Mouse (Mus musculus) right cerebral cortex, adult 2 months (tissue): ENCODE results near the gene Olfr761.
"Not testable (repeated sequence)": the region's sequence is repeated elsewhere in the genome, so short reads cannot be mapped to it uniquely, and the experiment has no call there.

Experiments used
- DNase-seq, 2 experiments: peaks; one replicate each; pipeline ENCODE4 v3.0.0; 2021 to 2022; ENCODE audit warnings: low spot score in 2 of 2

Gene Olfr761

DNA sequence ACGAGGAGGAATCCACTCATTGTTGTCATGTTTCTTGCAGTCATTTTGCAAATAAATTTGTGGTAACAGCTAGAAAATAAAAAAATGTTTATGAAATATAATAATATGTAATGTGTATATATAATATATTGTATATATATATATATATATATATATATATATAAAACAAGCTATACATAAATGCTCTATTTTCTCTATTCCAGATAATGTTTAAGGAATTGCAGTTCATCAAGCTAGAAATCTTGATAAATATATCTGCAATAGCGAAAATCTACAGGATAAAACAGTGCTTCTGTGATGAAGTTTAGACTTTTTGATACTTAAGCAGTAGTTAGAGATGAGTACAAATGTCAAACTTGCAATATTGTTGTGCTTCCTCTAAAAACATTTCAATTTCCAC is at the start of gene Olfr761:
TSS of gene Olfr761 (minus strand) at position 101 of the 400 bp plus-strand sequence.
- DNase-seq, result no peak

DNA sequence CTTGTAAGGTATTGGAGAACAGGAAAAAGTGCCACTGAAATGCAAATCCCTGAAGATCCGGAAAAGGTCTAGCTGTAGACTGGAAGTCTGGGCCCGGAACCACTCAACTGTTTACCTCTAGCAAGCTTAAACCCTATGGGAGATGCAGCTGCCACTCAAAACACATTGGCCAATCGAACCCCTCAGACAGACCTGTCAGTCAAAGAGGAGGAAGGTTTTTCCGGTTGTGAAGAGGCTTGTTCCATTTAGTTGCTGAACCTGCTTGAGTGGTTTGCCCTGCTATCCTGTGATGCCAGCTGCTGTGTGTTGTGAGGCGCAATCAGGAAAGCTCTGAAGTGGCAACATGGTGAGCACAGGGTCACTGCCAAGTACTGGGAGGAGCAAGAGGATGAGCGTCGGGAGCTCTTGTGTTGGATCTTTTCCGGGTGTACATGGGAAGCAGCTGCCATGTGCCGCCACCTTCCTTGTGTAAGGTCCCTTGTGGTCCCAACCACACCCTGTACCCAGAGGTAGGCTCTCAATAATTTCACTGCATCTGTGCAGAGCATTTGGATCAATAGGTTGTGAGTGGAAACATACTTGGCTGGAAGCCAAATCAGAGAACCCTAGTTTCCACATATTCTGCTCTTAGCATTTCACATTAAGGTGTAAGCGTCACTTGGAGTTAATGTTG is 42.9 kb upstream of the Olfr761 start:
- no peak for DNase-seq

DNA sequence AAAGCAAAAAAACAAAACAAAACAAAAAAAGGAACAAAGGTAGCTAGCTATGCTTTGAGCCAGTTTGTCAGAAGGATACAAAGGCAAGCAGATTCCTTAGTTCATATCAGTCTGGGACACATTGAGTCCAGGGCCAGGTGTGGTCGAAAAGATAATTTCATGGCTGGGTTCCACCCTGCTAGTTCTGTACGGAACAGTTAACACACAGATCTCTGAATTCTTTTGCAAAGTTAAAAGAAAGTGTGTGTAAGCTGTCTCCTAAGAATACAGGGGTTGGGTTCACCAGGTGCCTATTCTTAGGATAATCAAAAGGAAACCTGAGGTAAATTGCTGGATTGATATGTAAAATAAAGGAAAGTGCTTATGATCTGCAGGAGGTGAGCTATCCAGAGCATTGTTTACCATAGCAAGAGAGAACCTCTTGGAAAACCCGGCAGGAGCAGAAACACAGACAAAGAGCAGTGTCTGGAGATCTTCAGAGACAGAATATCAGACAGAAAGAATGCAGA is 37.6 kb upstream of the Olfr761 start:
- no peak for DNase-seq

DNA sequence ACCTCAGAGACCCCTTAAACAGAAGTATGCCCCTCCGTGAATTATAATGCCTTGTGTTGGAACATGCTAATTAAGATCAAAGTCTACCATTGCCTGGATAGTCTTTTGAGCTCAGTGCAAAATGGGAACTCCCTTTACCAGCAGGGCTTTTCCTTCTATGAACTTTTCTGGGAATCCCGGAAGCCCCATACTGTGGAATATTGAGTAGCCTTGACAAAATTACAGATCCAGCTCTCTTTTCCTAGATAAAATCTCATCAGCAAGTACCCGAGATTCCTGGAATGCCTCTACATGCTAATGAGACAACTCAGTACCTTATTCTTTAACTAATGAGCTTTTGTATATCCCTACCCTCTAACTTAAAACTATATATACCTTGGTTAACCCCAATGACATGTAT is 20.7 kb upstream of the Olfr761 start:
- no peak for DNase-seq

DNA sequence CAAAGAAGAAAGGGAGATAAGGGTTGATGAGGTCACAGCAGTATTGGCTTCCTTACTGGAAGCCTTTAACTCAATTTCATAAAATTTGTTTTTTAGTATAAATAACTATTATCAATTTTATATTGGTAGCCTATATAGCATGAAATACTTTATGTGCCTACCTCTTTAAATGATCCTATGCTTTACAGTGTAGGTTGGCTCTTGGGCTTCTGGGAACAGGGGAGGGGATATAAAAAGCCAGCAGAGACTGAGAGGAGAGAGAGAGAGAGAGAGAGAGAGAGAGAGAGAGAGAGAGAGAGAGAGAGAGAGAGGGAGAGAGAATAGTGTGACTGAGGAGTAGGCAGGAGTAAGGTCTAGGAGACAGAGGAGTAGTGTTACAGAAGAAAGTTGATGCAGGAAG is 32.6 kb downstream of the Olfr761 start, which contains the start of gene Olfr128:
TSS of gene Olfr128 (plus strand) at position 301 of the 400 bp plus-strand sequence.
- no peak for DNase-seq

DNA sequence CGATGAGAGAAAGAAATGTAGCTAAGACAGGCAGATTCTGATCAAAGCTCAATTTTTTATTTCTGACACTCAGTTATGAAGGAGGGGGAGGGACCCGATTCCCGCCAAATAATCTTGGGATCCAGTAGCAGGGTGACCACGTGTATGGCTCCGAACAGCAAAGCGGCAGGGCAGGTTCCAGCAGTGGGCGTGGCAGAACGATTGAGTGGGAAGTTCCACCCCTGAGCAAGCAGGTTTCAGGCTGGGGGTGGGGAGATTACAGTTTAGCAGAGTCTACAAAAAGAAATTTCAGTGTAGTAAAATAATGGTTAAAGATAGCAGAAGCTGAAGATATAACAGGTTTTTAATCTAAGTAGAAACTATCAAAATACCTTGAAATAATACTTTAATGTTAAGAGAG is 46.1 kb downstream of the Olfr761 start:
- DNase-seq, result not testable (repeated sequence)
